Mouse (Mus musculus) liver, embryonic 15.5 days (tissue): ENCODE measurements around the gene 4933415A04Rik. TPM values are rescaled to one million over a fixed set of nuclear protein-coding genes. Genes with fewer than 3 reads are reported as not detected.

ENCODE experiments used
- ATAC-seq: fragments of 200-750 bp; cut with Nextera tagmentation; 2 replicates; pipeline ENCODE4 v1.8.0; 2017; ENCODE audit warnings: moderate number of reproducible peaks, mild to moderate bottlenecking, moderate library complexity; ENCODE audit not compliant: insufficient read depth
- H3K27ac ChIP-seq: fragments of 300-500 bp; sonication (generic); replicated peaks from 2 replicates; pipeline ENCODE4 v1.5.1; 2015; ENCODE audit warnings: mild to moderate bottlenecking, inconsistent platforms
- H3K27me3 ChIP-seq: fragments of 300-500 bp; sonication (generic); 2 replicates; pipeline ENCODE4 v1.6.1; 2015; ENCODE audit warnings: mild to moderate bottlenecking, inconsistent platforms
- H3K36me3 ChIP-seq: fragments of 300-500 bp; sonication (generic); replicated peaks from 2 replicates; pipeline ENCODE4 v1.6.1; 2015; ENCODE audit warnings: moderate library complexity, mild to moderate bottlenecking, inconsistent platforms
- H3K4me1 ChIP-seq: fragments of 300-500 bp; sonication (generic); replicated peaks from 2 replicates; pipeline ENCODE4 v1.6.1; 2015; ENCODE audit warnings: inconsistent platforms
- H3K4me2 ChIP-seq: fragments of 300-500 bp; sonication (generic); 2 replicates; pipeline ENCODE4 v1.6.1; 2015; ENCODE audit warnings: moderate library complexity, mild to moderate bottlenecking, inconsistent platforms
- H3K4me3 ChIP-seq: fragments of 300-500 bp; sonication (generic); replicated peaks from 2 replicates; pipeline ENCODE4 v1.5.1; 2015; ENCODE audit warnings: mild to moderate bottlenecking, inconsistent platforms
- H3K9ac ChIP-seq: fragments of 300-500 bp; sonication (generic); 2 replicates; pipeline ENCODE4 v1.6.1; 2015; ENCODE audit warnings: moderate library complexity, mild to moderate bottlenecking, inconsistent platforms
- H3K9me3 ChIP-seq: fragments of 300-500 bp; sonication (generic); replicated peaks from 2 replicates; pipeline ENCODE4 v1.6.1; 2016; ENCODE audit warnings: inconsistent platforms
- WGBS: fragments of 180-500 bp; shearing (Covaris S2); methylation state at CpG from one replicate; pipeline ENCODE4 v1.1.7; 2015; ENCODE audit warnings: mixed read lengths; ENCODE audit not compliant: insufficient replicate concordance; 5-methylcytosine and 5-hydroxymethylcytosine counted together
- polyA plus RNA-seq: library from polyadenylated mRNA; unstranded; fragments of >200 nt; fragmentation: Nextera tagmentation; extraction: Ambion mirVana; gene quantifications from 2 replicates; pipeline ENCODE4 v1.2.1, GENCODE M21; 2015

4933415A04Rik gene
- polyA plus RNA-seq, 1 experiment from 2014 or later = 0.51 TPM

- no peak for ATAC-seq
- H3K27ac ChIP-seq = no peak overlapping the region
- H3K4me2 ChIP-seq = no peak overlapping the region
Measured at GRCm38 (mm10) chr11:43575061-43575375, 11.8 kb upstream of the 4933415A04Rik start.

GRCm38 (mm10) chr11:43575376-43576151 is 11.3 kb upstream of the 4933415A04Rik start:
- Histone ChIP-seq H3K36me3 (no peaks in the 10 kb centered on the region), H3K4me2 (no peak overlapping the region), H3K4me1 (no peaks in the 10 kb centered on the region), H3K27ac (no peak overlapping the region), H3K4me3 (no peak overlapping the region), H3K9me3 (no peaks in the 10 kb centered on the region), H3K27me3 (no peaks in the 10 kb centered on the region), H3K9ac (no peak overlapping the region)
- ATAC-seq = no peak
- WGBS = 8% methylated on average over 9 of the region's 9 CpGs

More at GRCm38 (mm10) chr11:43575061-43575375, 11.8 kb upstream of the 4933415A04Rik start:
- Histone ChIP-seq H3K4me3 (no peak overlapping the region), H3K9me3 (no peaks in the 10 kb centered on the region), H3K9ac (no peak overlapping the region), H3K4me1 (no peaks in the 10 kb centered on the region), H3K36me3 (no peaks in the 10 kb centered on the region), H3K27me3 (no peaks in the 10 kb centered on the region)
- WGBS = 19% methylated on average over 3 of the region's 3 CpGs

GRCm38 (mm10) chr11:43577713-43578478 is 8.9 kb upstream of the 4933415A04Rik start:
- no peak for ATAC-seq
- Histone ChIP-seq H3K4me2 (no peak overlapping the region), H3K9me3 (no peaks in the 10 kb centered on the region), H3K4me3 (no peak overlapping the region), H3K27ac (no peak overlapping the region), H3K9ac (no peak overlapping the region), H3K4me1 (no peaks in the 10 kb centered on the region), H3K36me3 (no peaks in the 10 kb centered on the region), H3K27me3 (no peaks in the 10 kb centered on the region)
- 60% methylated on average over 11 of the region's 11 CpGs for WGBS

GRCm38 (mm10) chr11:43585211-43586005 is 1.4 kb upstream of the 4933415A04Rik start:
- 80% methylated on average over 22 of the region's 22 CpGs for WGBS
- ATAC-seq = no peak
- no peak overlapping the region for H3K9ac ChIP-seq

GRCm38 (mm10) chr11:43589530-43590072 is 2.8 kb downstream of the 4933415A04Rik start:
- Histone ChIP-seq H3K27me3 (no peaks in the 10 kb centered on the region), H3K9ac (no peak overlapping the region), H3K4me1 (no peaks in the 10 kb centered on the region), H3K36me3 (no peaks in the 10 kb centered on the region), H3K4me2 (no peak overlapping the region), H3K4me3 (no peak overlapping the region), H3K9me3 (no peaks in the 10 kb centered on the region), H3K27ac (no peak overlapping the region)
- 63% methylated on average over 6 of the region's 6 CpGs for WGBS
- ATAC-seq = no peak

More at GRCm38 (mm10) chr11:43585211-43586005, 1.4 kb upstream of the 4933415A04Rik start:
- H3K27me3 ChIP-seq = no peaks in the 10 kb centered on the region
- H3K4me1 ChIP-seq = no peaks in the 10 kb centered on the region
- no peaks in the 10 kb centered on the region for H3K9me3 ChIP-seq
- H3K4me3 ChIP-seq = no peak overlapping the region
- H3K4me2 ChIP-seq = no peak overlapping the region
- no peak overlapping the region for H3K27ac ChIP-seq
- no peaks in the 10 kb centered on the region for H3K36me3 ChIP-seq

GRCm38 (mm10) chr11:43601440-43601839 is 14.6 kb downstream of the 4933415A04Rik start, which contains the start of gene Fabp6:
TSS of gene Fabp6 (minus strand) at chr11:43601540.
- 65% methylated on average over 5 of the region's 5 CpGs for WGBS
- no peak for ATAC-seq
- H3K4me1 ChIP-seq = no peaks in the 10 kb centered on the region
- no peaks in the 10 kb centered on the region for H3K27me3 ChIP-seq
- no peaks in the 10 kb centered on the region for H3K9me3 ChIP-seq
- H3K4me2 ChIP-seq = no peak within 1 kb of the TSS
- H3K4me3 ChIP-seq = no peak within 1 kb of the TSS
- no peaks in the 10 kb centered on the region for H3K36me3 ChIP-seq
- no peak within 1 kb of the TSS for H3K27ac ChIP-seq
- no peak within 1 kb of the TSS for H3K9ac ChIP-seq

GRCm38 (mm10) chr11:43604207-43604606 is 17.4 kb downstream of the 4933415A04Rik start:
- Histone ChIP-seq H3K4me2 (no peak overlapping the region), H3K27ac (no peak overlapping the region), H3K36me3 (no peaks in the 10 kb centered on the region), H3K9me3 (no peaks in the 10 kb centered on the region), H3K27me3 (no peaks in the 10 kb centered on the region), H3K4me1 (no peaks in the 10 kb centered on the region), H3K9ac (no peak overlapping the region), H3K4me3 (no peak overlapping the region)
- WGBS = 58% methylated on average over 2 of the region's 2 CpGs
- ATAC-seq = no peak

- no peak overlapping the region for H3K9ac ChIP-seq
- no peak overlapping the region for H3K4me2 ChIP-seq
- H3K27ac ChIP-seq = no peak overlapping the region
- no peak overlapping the region for H3K4me3 ChIP-seq
- no peaks in the 10 kb centered on the region for H3K27me3 ChIP-seq
- WGBS = 46% methylated on average over 6 of the region's 6 CpGs
- H3K9me3 ChIP-seq = no peaks in the 10 kb centered on the region
- no peak for ATAC-seq
- no peaks in the 10 kb centered on the region for H3K36me3 ChIP-seq
- H3K4me1 ChIP-seq = no peaks in the 10 kb centered on the region
Measured at GRCm38 (mm10) chr11:43604891-43605290, 18.1 kb downstream of the 4933415A04Rik start.

GRCm38 (mm10) chr11:43605859-43606258 is 19.0 kb downstream of the 4933415A04Rik start:
- Histone ChIP-seq H3K27me3 (no peaks in the 10 kb centered on the region), H3K4me3 (no peak overlapping the region), H3K27ac (no peak overlapping the region), H3K9ac (no peak overlapping the region), H3K36me3 (no peaks in the 10 kb centered on the region), H3K4me1 (no peaks in the 10 kb centered on the region), H3K4me2 (no peak overlapping the region), H3K9me3 (no peaks in the 10 kb centered on the region)
- no peak for ATAC-seq
- 69% methylated on average over 6 of the region's 6 CpGs for WGBS

GRCm38 (mm10) chr11:43608440-43608839 is 21.6 kb downstream of the 4933415A04Rik start:
- no peak overlapping the region for H3K4me2 ChIP-seq
- H3K9ac ChIP-seq = no peak overlapping the region
- H3K4me3 ChIP-seq = no peak overlapping the region
- ATAC-seq = no peak
- 69% methylated on average over 3 of the region's 3 CpGs for WGBS
- H3K36me3 ChIP-seq = no peaks in the 10 kb centered on the region
- no peaks in the 10 kb centered on the region for H3K4me1 ChIP-seq
- H3K9me3 ChIP-seq = no peaks in the 10 kb centered on the region
- no peak overlapping the region for H3K27ac ChIP-seq
- no peaks in the 10 kb centered on the region for H3K27me3 ChIP-seq
